Mouse (Mus musculus): ENCODE results near the gene Mgat5.

DNA sequence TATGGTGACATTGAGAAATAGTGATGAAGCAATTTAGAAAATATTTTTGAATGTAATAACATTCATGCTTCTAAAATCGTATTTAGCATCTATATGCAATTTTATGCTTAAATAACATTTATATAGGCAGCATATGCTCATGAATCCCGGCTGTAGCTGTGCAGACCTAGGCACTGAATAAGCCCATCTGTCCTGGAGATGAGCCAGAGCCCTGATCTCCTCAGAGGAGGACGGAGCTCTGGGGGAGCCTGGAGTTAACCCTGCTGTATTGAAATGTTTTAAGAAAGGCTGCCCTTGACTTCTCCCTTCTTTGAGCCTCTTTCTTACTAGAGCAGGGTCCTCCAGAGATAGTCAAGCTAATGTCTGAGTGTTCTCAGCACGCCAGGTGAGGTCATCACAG, 217.8 kb downstream of the Mgat5 start:
- TF ChIP-seq CTCF (IDR thresholded peaks at IDR 0.05; ENCODE audit: low read depth, low read length) (no peak), POLR2A (IDR thresholded peaks at IDR 0.05; ENCODE audit: borderline replicate concordance, low read depth, low read length) (no peak)
